Mouse (Mus musculus): ENCODE data around the gene Lrrfip1. TPM values are rescaled to one million over a fixed set of nuclear protein-coding genes. Genes with fewer than 3 reads are reported as not detected.

Gene Lrrfip1
- total RNA-seq (2021): 10 to 100 TPM; 42.7 to 57.2 TPM
- long read RNA-seq, experiment 1, transcript Lrrfip1-203 (8 exons, 3,645 nt): major isoform, 13 of 62 reads
- long read RNA-seq, experiment 1, partial matches to known transcripts: 4 of 62 reads
- long read RNA-seq, experiment 1, other reads (novel, unspliced or antisense): 43 of 62 reads
- long read RNA-seq, experiment 2, transcript Lrrfip1-203 (8 exons, 3,645 nt): major isoform, 11 of 43 reads
- long read RNA-seq, experiment 2, partial matches to known transcripts: 2 of 43 reads
- long read RNA-seq, experiment 2, other reads (novel, unspliced or antisense): 30 of 43 reads

- DNase-seq: peak; percentile 78
Observed at GRCm38 (mm10) chr1:90998268-90998890, at the start of gene Lrrfip1. Gene Lrrfip1, plus strand, starts transcription at chr1:90998737.

- DNase-seq: no peak
Observed at GRCm38 (mm10) chr1:90949309-90949708, 49.2 kb upstream of the Lrrfip1 start.

GRCm38 (mm10) chr1:90951670-90952069, 46.9 kb upstream of the Lrrfip1 start:
- no peak for DNase-seq

GRCm38 (mm10) chr1:90952808-90953207, 45.7 kb upstream of the Lrrfip1 start, which contains the start of gene Prlh:
Gene Prlh, plus strand, starts transcription at chr1:90953108.
- DNase-seq: no peak

- no peak for DNase-seq
Observed at GRCm38 (mm10) chr1:90953688-90954087, 44.8 kb upstream of the Lrrfip1 start.

DNA sequence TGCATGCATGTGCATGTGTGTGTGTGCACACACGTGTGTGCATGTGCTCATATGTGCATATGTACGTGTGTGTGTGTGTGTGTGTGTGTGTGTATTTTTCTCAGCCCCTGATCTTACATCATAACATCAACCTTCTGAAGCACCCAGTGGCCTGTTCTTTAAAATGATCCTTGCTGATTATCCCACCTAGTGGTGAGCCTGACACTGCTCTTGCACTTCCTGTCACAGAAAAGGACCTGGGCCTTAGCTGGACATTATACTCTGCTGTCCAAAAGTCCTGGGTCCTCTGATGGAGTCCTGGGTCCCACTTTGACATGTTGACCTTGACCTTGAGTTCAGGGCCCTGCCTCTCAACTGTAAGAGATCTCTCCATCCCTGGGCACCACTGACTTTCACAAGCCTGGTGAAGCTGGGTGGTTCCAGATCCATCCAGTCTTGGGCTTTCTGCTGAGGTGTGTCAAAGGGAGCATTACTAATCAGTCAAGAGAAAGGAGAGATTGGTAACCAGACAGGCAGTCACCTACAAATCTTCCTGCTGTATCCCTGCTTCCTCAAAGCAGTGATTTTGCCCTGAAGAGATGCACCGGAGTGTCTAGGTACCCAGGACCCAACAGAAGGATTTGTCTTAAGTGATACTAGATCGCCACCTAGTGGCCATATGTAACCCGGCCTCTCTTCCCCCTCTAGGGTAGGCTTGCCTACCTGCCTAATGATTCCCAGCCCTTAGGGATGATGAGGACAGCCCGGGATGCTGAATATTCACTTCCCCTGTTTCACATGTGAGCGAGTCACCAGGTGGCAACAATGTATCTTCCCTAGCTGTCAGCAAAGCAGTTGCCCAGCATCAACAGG, 42.1 kb upstream of the Lrrfip1 start:
- DNase-seq: peak; percentile 71

- DNase-seq: no peak
Observed at GRCm38 (mm10) chr1:90962526-90962925, 36.0 kb upstream of the Lrrfip1 start.

GRCm38 (mm10) chr1:90962994-90963393, 35.5 kb upstream of the Lrrfip1 start:
- DNase-seq: no peak

- DNase-seq: peak; percentile 87
Observed at GRCm38 (mm10) chr1:90967583-90967982, 31.0 kb upstream of the Lrrfip1 start.

- no peak for DNase-seq
Observed at GRCm38 (mm10) chr1:90968649-90969048, 29.9 kb upstream of the Lrrfip1 start.

DNA sequence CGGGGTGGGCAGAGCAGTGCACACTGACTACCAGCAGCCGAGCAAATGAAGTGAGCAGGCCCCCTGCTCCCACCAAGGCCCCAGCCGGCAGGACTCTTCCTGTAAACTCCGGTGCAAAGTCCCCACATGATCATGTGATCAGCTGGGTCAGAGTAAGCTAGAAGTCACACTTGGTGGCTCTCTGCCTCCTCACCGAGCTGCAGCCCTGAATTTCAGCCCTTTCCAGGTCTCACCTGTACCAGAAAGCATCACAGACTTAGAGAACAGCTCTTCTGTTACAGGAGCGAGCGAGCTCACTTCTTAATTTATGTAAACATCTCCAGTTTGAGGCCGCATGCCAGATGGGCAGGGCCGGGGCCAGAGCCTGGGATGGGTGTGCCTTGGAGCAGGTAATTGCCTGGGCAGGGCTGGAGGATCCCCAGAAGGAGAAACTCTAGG, 29.2 kb upstream of the Lrrfip1 start, which contains the start of gene Rab17:
Rab17 (minus strand) TSS at position 315 of the 438 bp plus-strand sequence.
- no peak for DNase-seq

DNA sequence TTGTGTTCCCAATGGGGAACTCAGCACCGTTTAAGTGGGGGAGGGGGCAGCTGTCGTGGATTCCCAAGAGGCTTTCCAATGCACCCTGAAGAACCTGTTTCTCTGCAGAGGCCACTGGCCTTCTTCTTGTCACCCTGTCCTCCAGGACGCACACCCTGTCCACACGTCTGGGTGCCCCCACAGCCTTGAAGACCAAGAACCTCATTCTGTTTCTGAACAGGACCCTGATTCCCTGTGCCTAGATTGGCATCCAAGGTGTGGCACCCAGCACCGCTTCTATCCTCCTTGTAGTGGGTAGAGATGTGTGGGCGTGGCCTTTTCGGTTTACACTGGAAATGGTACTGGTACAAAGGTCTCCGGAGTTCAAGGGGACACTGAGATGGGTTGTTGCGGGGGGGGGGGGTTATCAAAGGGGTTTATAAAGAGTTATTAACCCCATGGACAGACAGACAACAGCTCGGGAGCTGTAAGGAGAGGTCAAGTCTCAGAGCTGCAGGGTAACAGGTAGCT, 28.6 kb upstream of the Lrrfip1 start:
- DNase-seq: no peak

DNA sequence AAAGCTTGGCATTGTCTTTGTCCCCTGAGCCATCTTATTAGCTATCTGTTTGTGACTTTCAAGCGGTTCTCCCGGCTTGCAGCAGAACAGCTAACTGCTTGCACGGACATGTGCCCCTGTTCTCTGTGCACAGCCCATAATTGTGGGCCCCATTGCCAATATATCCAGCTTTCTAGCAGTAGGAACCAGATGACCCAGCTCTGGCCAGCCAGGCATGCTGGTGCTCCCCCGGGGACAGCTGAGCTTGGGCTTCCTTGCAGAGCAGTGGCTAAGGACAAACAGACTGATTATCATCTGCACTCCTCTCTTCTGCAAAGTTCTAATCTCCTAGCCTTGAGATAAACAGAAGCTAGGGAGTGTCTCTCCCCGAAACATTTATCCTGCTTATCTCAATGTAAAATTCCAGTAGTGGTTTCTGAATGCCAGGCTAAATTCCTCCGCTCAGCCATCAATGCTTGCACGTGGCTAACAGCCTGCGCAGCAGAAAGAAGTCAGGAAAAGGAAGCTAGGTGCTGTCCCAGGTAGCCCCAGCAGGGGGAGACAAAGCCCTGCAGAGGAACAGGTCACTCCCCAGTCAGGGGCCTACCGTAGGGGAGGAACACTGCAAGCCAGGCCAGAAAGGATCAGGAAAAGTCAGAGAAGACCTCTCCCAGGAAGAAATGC, 25.5 kb upstream of the Lrrfip1 start:
- peak; percentile 98 for DNase-seq

- no peak for DNase-seq
Observed at GRCm38 (mm10) chr1:90973574-90973911, 25.0 kb upstream of the Lrrfip1 start.

GRCm38 (mm10) chr1:90974906-90975649, 23.5 kb upstream of the Lrrfip1 start:
- DNase-seq: peak; percentile 76

- no peak for DNase-seq
Observed at GRCm38 (mm10) chr1:90975960-90976359, 22.6 kb upstream of the Lrrfip1 start.

DNA sequence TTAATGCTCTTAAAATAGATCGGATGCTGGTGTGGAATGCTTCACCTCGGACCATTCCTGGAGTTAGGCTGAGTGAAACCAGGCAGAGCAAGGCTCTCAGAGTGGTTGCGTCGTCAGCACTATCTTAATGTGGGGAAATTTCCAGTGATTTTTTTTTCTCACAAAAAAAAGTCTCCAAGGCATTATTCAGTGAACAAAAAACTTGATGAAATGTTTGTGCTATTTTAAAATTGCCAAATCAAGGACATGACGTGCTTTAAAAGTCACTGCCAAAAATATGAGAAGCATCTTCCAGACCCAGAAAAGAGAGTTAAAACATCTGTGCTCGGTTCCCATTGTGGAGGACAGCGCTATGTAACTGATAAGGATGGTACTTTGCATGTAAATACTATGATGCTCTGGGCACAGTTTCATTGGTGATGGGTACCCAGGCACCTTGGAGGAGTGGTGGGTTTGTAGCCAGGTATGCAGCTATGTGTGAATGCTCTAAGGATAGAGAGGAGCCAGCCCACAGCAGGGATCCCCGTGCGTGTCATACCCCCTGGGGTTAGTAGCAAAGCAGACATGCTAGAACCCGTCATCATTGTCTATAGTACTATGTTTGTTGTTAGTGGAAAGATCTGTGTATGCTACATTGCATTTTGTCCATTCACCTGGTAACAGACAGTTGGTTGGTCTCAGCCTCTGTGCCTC, 17.8 kb upstream of the Lrrfip1 start:
- peak; percentile 3 for DNase-seq

- DNase-seq: no peak
Observed at GRCm38 (mm10) chr1:90981346-90981745, 17.2 kb upstream of the Lrrfip1 start.

DNA sequence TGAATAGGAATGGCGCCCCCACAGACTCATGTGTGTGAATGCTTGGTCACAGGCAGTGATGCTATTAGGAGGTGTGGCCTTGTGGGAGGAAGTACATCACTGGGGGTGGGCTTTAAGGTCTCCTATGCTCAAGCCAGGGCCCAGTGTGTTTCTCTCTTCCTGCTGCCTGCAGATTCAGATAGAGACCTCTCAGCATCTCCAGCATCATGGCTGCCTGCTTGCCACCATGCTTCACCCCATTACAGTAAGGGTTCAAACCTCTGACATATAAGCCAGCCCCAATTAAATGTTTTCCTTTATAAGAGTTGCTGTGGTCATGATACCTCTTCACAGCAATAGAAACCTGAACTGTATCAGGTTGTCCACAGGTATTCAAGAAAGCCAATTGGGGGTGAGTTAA, 2.6 kb upstream of the Lrrfip1 start:
- DNase-seq: no peak

DNA sequence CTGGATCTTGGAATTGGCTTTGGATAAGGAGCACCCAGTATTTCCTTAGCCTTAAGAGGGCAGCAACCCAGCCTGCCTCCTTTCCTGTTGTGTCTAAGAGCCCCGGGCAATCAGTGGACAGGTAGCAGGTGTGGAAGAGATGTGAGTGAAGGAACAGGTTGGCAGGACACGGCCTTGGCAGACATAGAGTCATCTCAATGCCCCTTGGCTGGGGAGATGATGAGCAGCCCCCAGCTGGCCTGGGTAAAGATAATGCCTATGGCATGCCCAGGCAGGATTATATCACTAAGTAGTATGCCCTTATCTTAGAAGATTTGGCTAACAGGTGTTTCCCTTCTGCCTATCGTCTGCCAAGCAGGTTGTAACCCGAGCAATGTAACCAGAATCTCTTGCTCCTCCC, 1.4 kb upstream of the Lrrfip1 start:
- DNase-seq: no peak

DNA sequence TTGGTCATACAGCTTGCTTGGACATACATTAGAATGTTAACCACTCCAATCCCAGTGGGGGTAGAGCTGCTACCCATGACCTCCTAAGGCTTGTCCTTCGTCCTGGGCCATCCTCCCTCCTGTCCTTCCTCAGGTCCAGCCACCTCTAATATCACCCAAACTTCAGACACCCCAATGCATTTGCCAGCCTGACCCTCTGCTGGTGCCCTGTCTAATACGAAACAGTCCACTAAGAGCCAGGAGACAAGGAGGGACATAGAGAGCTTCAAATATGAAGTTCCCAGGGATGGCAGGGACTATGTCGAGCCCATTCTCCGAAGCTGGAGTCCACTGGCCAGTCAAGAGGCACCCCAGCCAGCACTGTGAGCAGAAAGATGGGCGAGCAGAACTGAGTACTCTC, 896 bp upstream of the Lrrfip1 start:
- no peak for DNase-seq

Data from adrenal gland, postnatal 10 days (tissue).